Mouse (Mus musculus) lung, adult 2 months (tissue): ENCODE data around the gene C1qc.

ENCODE experiments used
- CTCF ChIP-seq: fragments of 200-500 bp; IDR thresholded peaks from 2 replicates; pipeline ENCODE4 v1.5.1; 2011; ENCODE audit warnings: mild to moderate bottlenecking, low read length, control low read depth; ENCODE audit not compliant: insufficient read depth
- POLR2A ChIP-seq: fragments of 200-500 bp; IDR thresholded peaks from 2 replicates; pipeline ENCODE4 v1.6.1; 2011; ENCODE audit warnings: low read depth, mild to moderate bottlenecking, control low read depth, low read length, borderline replicate concordance; ENCODE audit errors: extremely low read depth

DNA sequence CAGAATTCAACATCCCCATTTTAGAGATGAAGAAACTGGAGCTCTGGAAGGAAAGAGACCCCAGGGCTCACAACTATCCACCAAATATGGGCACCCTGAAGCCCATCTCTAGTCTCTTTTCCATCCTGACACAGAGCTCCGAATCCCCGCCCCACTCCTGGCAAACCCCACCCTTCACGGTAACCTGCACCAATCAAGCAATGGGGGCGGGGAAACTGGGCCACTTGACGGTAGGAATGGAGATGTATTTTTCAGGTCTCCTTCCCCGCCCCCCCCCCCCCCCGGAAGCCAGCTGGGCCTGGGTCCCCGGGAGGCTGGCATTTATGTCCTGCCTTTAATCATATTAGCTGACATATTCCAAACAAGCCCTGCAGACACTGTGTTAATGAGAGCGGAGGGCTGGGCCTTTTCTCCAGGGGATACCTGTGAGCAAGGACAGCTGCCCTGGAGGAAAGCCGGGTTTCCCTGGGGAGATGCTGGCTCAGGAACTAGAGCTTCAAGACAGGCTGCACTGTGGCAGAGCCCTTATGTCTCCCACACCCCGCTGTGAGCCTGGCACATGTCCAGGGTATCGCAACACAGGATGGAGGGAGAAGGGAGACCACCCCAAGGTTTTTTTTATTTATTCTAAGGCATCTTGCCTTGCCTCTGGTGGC lies 25.0 kb downstream of the C1qc start:
- TF ChIP-seq CTCF (no peak), POLR2A (no peak)
